Mouse (Mus musculus): ENCODE data around the gene Arhgap15. TPM values are rescaled to one million over a fixed set of nuclear protein-coding genes. Genes with fewer than 3 reads are reported as not detected.
"Not testable (repeated sequence)": the region's sequence is repeated elsewhere in the genome, so short reads cannot be mapped to it uniquely, and the experiment has no call there.

Arhgap15 gene
- total RNA-seq (2021), result 10 to 100 TPM in 1 of 2 experiments, 1 to 10 TPM in 1; 7.6 to 10.2 TPM
- long read RNA-seq, experiment 1, partial matches to known transcripts, result 15 of 21 reads
- long read RNA-seq, experiment 1, other reads (novel, unspliced or antisense), result 6 of 21 reads
- long read RNA-seq, experiment 2, partial matches to known transcripts, result 11 of 14 reads
- long read RNA-seq, experiment 2, other reads (novel, unspliced or antisense), result 3 of 14 reads

GRCm38 (mm10) chr2:43748287-43748983 is at the start of gene Arhgap15:
TSS of gene Arhgap15 (plus strand) at chr2:43748824.
- intact Hi-C loops (cut with DNase I), result no loop called here
- no peak for DNase-seq (ENCODE audit: low spot score in 2 of 2)

- intact Hi-C loops (cut with DNase I), result no loop called here
- DNase-seq (ENCODE audit: low spot score in 2 of 2), result peak in 1 of 2 experiments; percentile 25
These were observed 35.9 kb upstream of the Arhgap15 start for GRCm38 (mm10) chr2:43712611-43713138.

- intact Hi-C loops (cut with DNase I), result loop anchor here (1.0 to 5.0 kb wide), 2 partner anchors 130 to 180 kb away; no protein-coding TSS in a partner anchor
- peak; percentile 78 to 84 for DNase-seq (ENCODE audit: low spot score in 2 of 2)
These were observed 26.0 kb upstream of the Arhgap15 start for GRCm38 (mm10) chr2:43722446-43723103.

- intact Hi-C loops (cut with DNase I), result loop anchor here (1.0 to 5.0 kb wide), 2 partner anchors 129 to 179 kb away; no protein-coding TSS in a partner anchor
- DNase-seq (ENCODE audit: low spot score in 2 of 2), result no peak
These were observed 25.5 kb upstream of the Arhgap15 start for GRCm38 (mm10) chr2:43723104-43723541.

GRCm38 (mm10) chr2:43727181-43727580 is 21.4 kb upstream of the Arhgap15 start:
- intact Hi-C loops (cut with DNase I), result no loop called here
- DNase-seq (ENCODE audit: low spot score in 2 of 2), result no peak

- intact Hi-C loops (cut with DNase I), result no loop called here
These were observed 20.9 kb upstream of the Arhgap15 start for GRCm38 (mm10) chr2:43727693-43728092.

GRCm38 (mm10) chr2:43728831-43729230 is 19.8 kb upstream of the Arhgap15 start:
- no peak for DNase-seq (ENCODE audit: low spot score in 2 of 2)
- intact Hi-C loops (cut with DNase I), result no loop called here

More at GRCm38 (mm10) chr2:43727693-43728092, 20.9 kb upstream of the Arhgap15 start:
- DNase-seq (ENCODE audit: low spot score in 2 of 2), result no peak

GRCm38 (mm10) chr2:43732396-43732795 is 16.2 kb upstream of the Arhgap15 start:
- intact Hi-C loops (cut with DNase I), result no loop called here
- DNase-seq (ENCODE audit: low spot score in 2 of 2), result no peak

- intact Hi-C loops (cut with DNase I); DNase-seq (ENCODE audit: low spot score in 2 of 2): not testable (repeated sequence)
These were observed 13.6 kb upstream of the Arhgap15 start for GRCm38 (mm10) chr2:43735071-43735470.

- intact Hi-C loops (cut with DNase I), result no loop called here
- no peak for DNase-seq (ENCODE audit: low spot score in 2 of 2)
These were observed 11.1 kb upstream of the Arhgap15 start for GRCm38 (mm10) chr2:43737546-43737945.

GRCm38 (mm10) chr2:43738562-43739112 is 10.0 kb upstream of the Arhgap15 start:
- intact Hi-C loops (cut with DNase I), result no loop called here
- no peak for DNase-seq (ENCODE audit: low spot score in 2 of 2)

- no peak for DNase-seq (ENCODE audit: low spot score in 2 of 2)
- intact Hi-C loops (cut with DNase I), result no loop called here
These were observed 9.3 kb upstream of the Arhgap15 start for GRCm38 (mm10) chr2:43739190-43739818.

- intact Hi-C loops (cut with DNase I), result no loop called here
- DNase-seq (ENCODE audit: low spot score in 2 of 2), result no peak
These were observed 697 bp downstream of the Arhgap15 start for GRCm38 (mm10) chr2:43749321-43749720.

- intact Hi-C loops (cut with DNase I), result no loop called here
These were observed 7.3 kb downstream of the Arhgap15 start for GRCm38 (mm10) chr2:43755899-43756298.

GRCm38 (mm10) chr2:43756626-43757025 is 8.0 kb downstream of the Arhgap15 start:
- intact Hi-C loops (cut with DNase I), result no loop called here
- no peak for DNase-seq (ENCODE audit: low spot score in 2 of 2)

More at GRCm38 (mm10) chr2:43755899-43756298, 7.3 kb downstream of the Arhgap15 start:
- no peak for DNase-seq (ENCODE audit: low spot score in 2 of 2)

- intact Hi-C loops (cut with DNase I), result no loop called here
- DNase-seq (ENCODE audit: low spot score in 2 of 2), result no peak
These were observed 13.1 kb downstream of the Arhgap15 start for GRCm38 (mm10) chr2:43761735-43762134.

- intact Hi-C loops (cut with DNase I), result no loop called here
- DNase-seq (ENCODE audit: low spot score in 2 of 2), result no peak
These were observed 14.7 kb downstream of the Arhgap15 start for GRCm38 (mm10) chr2:43763279-43763678.

- no peak for DNase-seq (ENCODE audit: low spot score in 2 of 2)
These were observed 15.8 kb downstream of the Arhgap15 start for GRCm38 (mm10) chr2:43764456-43764855.

GRCm38 (mm10) chr2:43766200-43766599 is 17.6 kb downstream of the Arhgap15 start:
- intact Hi-C loops (cut with DNase I), result no loop called here
- DNase-seq (ENCODE audit: low spot score in 2 of 2), result no peak

More at GRCm38 (mm10) chr2:43764456-43764855, 15.8 kb downstream of the Arhgap15 start:
- intact Hi-C loops (cut with DNase I), result no loop called here

All from left cerebral cortex, postnatal 14 days (tissue).